Mouse (Mus musculus): ENCODE data around the gene Ttyh2.
A peak's percentile ranks its signal among the peaks of the same experiment; 100 is the strongest.

Gene Ttyh2

GRCm38 (mm10) chr11:114681054-114681453, 5.8 kb downstream of the Ttyh2 start:
- DNase-seq (ENCODE audit: low spot score in 2 of 2), result no peak

GRCm38 (mm10) chr11:114682321-114682900, 7.2 kb downstream of the Ttyh2 start:
- no peak for DNase-seq (ENCODE audit: low spot score in 2 of 2)

GRCm38 (mm10) chr11:114683029-114683721, 7.9 kb downstream of the Ttyh2 start:
- DNase-seq (ENCODE audit: low spot score in 2 of 2), result no peak

GRCm38 (mm10) chr11:114683722-114684621, 8.7 kb downstream of the Ttyh2 start:
- no peak for DNase-seq (ENCODE audit: low spot score in 2 of 2)

GRCm38 (mm10) chr11:114684627-114685373, 9.6 kb downstream of the Ttyh2 start:
- no peak for DNase-seq (ENCODE audit: low spot score in 2 of 2)

- DNase-seq (ENCODE audit: low spot score in 2 of 2), result no peak
These were observed 10.4 kb downstream of the Ttyh2 start for GRCm38 (mm10) chr11:114685526-114686040.

DNA sequence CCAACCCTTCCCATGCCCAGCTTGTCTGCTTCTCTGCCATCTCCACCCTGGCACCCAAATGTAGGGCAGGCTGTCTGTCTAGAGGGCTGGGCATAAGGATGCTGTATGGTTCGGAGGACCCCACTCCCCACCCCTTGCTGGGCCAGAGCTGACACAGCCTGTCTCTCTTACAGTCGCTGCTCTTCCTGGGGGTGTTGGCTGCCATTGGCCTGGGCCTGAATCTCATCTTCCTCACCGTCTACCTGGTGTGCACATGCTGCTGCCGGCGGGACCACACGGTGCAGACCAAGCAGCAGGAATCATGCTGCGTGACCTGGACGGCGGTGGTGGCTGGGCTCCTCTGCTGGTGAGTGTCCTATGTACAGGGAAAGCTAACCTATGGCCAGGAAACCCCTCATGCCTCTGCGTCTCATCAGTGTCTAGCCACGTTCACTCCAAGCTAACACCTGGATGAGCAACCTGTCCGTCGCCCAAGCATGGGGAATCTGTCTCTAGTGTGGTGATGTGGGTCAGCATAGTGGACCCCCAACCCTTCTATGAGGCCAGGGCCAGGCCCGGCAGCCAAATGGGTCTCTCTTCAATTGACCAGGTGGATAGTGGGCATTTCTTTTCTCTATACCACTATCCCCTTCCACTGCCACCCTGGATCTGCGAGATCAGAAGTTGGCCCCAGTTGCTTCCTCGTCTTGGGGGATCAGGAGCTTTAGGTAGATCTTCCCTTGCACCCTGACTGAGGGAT, 11.2 kb downstream of the Ttyh2 start:
- DNase-seq (ENCODE audit: low spot score in 2 of 2), result no peak

DNA sequence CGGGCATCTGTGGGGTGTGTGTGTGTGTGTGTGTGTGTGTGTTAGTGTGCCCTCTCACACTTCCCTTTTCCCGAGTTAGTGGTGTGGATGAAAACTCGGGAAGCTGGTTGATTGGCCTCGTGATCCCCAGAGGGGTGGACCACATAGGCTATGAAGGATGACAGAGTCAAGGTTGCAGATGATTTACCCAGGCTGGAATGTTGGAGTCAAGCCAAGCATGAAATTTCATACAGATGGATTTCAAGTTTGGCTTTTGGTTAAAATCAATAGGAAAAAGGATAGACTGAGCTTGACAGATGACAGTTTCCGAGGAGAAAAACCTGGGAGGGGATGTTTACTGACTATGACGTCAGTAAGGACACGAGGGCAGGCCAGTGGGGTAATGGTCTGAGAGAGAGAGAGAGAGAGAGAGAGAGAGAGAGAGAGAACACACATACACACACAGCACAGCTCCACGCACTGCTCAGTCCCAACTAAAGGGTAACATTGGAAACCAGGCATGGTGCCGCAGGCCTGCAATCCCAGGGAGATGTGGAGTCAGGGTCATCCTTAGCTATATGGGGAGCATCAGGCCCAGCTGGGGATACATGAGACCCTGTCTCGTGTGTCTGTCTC, 12.4 kb downstream of the Ttyh2 start:
- DNase-seq (ENCODE audit: low spot score in 2 of 2), result no peak

DNA sequence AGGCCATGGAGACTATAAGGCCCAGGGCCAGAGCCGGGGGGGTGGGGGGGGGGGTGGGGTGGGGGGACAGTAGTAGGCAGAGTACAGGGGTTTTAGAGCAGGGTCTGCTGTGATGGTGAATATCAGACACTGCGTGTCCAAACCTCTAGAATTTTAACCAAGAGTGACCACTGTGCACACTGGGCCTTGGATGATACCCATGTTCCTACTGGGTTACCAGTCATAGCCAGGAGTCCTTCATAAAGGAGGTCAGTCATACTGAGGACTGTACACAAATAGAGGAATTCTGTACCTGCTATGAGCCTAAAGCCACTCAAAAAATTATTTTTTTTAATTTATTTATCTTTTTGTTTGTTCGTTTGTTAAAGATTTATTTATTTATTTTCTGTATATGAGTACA, 13.5 kb downstream of the Ttyh2 start:
- no peak for DNase-seq (ENCODE audit: low spot score in 2 of 2)

DNA sequence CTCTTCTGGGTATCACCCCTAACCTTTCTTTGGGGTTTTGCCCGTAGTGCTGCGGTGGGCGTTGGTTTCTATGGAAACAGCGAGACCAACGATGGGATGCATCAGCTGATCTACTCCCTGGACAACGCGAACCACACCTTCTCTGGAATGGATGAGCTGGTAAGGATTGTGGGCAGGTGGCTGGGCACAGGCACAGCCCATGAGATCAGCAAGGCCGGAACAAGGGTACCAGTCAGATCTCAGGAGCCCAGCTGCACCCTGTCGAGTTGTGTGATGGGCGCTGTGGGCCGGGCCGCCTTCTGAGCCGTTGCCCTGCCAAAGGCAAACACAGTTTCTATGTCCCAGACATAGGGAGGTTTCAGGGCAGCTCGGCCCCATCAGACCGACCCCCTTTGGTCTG, 15.0 kb downstream of the Ttyh2 start:
- no peak for DNase-seq (ENCODE audit: low spot score in 2 of 2)

DNA sequence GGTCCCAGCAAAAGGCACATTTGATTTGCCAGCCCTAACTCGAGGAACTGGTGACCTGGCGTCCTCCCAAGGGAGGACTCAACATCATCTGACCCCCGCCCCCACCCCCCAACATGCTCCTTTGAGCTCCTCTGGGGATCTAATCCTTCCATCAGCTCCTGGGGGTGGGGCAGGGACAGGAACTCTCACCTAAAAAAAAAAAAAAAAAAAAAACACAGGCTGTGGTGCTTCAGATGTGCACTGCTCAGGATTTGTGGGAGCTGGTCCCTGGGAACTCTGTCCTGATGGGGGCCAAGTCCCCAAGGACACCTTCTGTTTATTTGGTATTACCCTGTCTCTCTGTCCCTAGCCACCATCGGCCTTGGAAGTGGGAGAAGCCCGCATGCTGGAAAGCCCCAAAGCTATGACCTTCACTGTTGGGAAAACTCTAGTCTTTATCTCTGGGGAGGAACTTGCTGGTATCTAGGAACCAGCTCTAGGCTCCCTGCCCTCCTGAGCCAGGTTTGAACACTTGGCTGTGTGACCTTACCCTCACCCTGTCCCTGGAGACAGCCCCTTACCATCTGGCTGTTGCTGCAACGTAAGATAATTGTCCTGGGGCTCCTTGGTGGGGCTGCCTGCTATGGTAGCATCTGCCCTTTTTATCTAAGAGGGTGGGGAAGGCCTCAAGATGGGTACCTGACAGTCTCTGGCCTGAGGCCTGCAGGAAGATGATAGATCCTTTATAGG, 16.4 kb downstream of the Ttyh2 start:
- DNase-seq (ENCODE audit: low spot score in 2 of 2), result no peak

- DNase-seq (ENCODE audit: low spot score in 2 of 2), result no peak
These were observed 17.4 kb downstream of the Ttyh2 start for GRCm38 (mm10) chr11:114692601-114693000.

- DNase-seq (ENCODE audit: low spot score in 2 of 2), result no peak
These were observed 18.2 kb downstream of the Ttyh2 start for GRCm38 (mm10) chr11:114693456-114693855.

DNA sequence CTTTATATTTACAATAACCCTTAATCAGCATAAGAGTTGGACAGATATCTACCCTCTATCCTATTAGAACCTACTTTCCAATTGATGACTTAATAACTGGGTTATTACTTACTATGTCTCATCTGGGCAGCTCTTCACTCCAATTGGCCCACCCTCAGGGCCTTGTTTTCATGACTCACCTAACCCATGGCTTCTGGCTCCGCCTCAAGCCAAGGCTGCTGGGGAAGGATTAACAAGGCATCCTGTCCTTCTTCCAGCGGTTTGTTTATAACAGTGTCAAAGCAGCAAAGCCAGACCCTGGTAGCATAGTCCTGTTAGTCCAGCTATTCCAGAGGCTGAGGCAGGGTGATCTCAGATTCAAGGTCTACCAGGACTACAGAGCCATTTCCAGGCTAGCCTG, 19.2 kb downstream of the Ttyh2 start:
- no peak for DNase-seq (ENCODE audit: low spot score in 2 of 2)

DNA sequence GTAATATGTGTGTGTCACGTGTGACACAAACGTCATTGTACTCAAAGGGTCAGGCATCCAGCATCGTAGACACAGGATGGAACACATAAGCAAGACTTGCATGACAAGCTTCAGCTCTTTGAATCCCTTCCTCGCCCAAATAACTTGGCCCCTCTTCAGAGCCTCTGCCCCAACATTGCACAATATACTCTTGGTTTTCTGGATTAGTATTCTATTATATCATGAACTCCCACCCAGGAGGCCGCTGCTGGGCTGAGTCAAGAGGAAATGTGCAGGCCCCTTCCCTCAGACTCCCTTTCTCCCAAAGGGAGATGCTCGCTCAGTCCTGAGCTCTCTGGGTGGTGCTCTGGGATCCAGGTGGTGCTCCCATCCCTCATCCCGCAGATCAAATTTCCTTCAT, 23.3 kb downstream of the Ttyh2 start:
- no peak for DNase-seq (ENCODE audit: low spot score in 2 of 2)

GRCm38 (mm10) chr11:114699511-114699910, 24.3 kb downstream of the Ttyh2 start:
- DNase-seq (ENCODE audit: low spot score in 2 of 2), result peak in 1 of 2 experiments; percentile 58

DNA sequence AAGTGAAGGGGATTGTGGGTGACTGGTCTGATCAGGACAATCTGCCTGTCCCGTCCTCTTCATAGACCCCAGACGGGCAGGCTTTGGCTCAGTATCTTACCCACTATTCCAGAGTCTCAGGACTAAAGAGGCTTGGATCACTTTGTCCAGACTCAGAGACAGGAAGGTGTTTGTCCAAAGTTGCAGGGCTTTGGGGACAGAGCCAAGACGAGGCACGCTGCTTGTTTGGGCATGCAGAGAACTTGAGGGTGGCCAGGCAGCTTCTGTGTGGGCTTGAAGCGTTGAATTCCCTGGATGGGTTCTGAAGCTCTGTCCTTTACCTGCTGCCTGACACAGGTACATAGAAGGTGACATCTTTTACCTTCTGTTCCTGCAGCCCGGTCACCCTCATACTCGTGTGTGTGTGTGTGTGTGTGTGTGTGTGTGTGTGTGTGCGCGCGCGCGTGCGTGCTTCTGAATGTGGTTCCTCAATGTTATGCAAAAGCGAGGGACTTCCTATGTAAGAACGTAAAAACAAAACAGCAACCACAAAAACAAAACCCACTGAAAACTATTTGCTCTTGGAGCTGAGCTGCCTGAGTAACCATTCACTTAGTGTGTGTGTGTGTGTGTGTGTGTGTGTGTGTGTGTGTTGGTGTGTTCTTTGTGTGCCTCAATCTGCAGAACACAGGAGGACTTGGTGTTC, 27.2 kb downstream of the Ttyh2 start:
- DNase-seq (ENCODE audit: low spot score in 2 of 2), result no peak

DNA sequence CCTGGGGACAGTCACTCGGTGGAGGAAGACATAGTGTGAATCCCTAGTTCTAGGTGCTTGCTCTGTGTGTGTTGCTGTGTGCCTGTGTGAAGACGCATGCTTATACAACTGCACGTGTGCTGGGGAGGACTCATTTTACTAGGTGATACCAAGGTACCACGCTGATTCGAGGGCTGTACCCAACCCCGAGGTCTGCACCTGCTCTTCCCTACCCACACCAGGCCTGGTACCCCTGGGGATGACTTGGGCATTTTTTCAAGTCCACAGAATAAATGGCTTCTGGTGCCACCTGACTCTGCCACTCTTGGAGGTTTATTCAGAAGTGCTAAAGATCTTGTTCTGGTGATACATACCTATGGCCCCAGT, 27.7 kb downstream of the Ttyh2 start:
- no peak for DNase-seq (ENCODE audit: low spot score in 2 of 2)
